Mouse (Mus musculus) midbrain, embryonic 13.5 days (tissue): ENCODE measurements around the gene Ccdc78. TPM values are rescaled to one million over a fixed set of nuclear protein-coding genes. Genes with fewer than 3 reads are reported as not detected.
A peak's percentile ranks its signal among the peaks of the same experiment; 100 is the strongest.
"Not testable (repeated sequence)": the region's sequence is repeated elsewhere in the genome, so short reads cannot be mapped to it uniquely, and the experiment has no call there.

Experiments used
- ATAC-seq: fragments of 200-750 bp; cut with Nextera tagmentation; 2 replicates; pipeline ENCODE4 v1.8.0; 2017; ENCODE audit warnings: mild to moderate bottlenecking, moderate TSS enrichment, moderate library complexity
- H3K27ac ChIP-seq: fragments of 300-500 bp; sonication (generic); 2 replicates; pipeline ENCODE4 v1.5.1; 2015; ENCODE audit warnings: inconsistent platforms, mild to moderate bottlenecking, moderate library complexity
- H3K27me3 ChIP-seq: fragments of 300-500 bp; sonication (generic); 2 replicates; pipeline ENCODE4 v1.6.1; 2015; ENCODE audit warnings: mild to moderate bottlenecking, inconsistent platforms
- H3K36me3 ChIP-seq: fragments of 300-500 bp; sonication (generic); 2 replicates; pipeline ENCODE4 v1.6.1; 2015; ENCODE audit warnings: mild to moderate bottlenecking, inconsistent platforms
- H3K4me1 ChIP-seq: fragments of 300-500 bp; sonication (generic); replicated peaks from 2 replicates; pipeline ENCODE4 v1.6.1; 2015; ENCODE audit warnings: inconsistent platforms
- H3K4me2 ChIP-seq: fragments of 300-500 bp; sonication (generic); replicated peaks from 2 replicates; pipeline ENCODE4 v1.6.1; 2015; ENCODE audit warnings: moderate library complexity, mild to moderate bottlenecking, inconsistent platforms
- H3K4me3 ChIP-seq: fragments of 300-500 bp; sonication (generic); replicated peaks from 2 replicates; pipeline ENCODE4 v1.5.1; 2015; ENCODE audit warnings: mild to moderate bottlenecking, inconsistent platforms
- H3K9ac ChIP-seq: fragments of 300-500 bp; sonication (generic); replicated peaks from 2 replicates; pipeline ENCODE4 v1.6.1; 2015; ENCODE audit warnings: mild to moderate bottlenecking, inconsistent platforms
- H3K9me3 ChIP-seq: fragments of 300-500 bp; sonication (generic); 2 replicates; pipeline ENCODE4 v1.6.1; 2016; ENCODE audit warnings: mild to moderate bottlenecking, inconsistent platforms
- WGBS: fragments of 180-500 bp; shearing (Covaris S2); methylation state at CpG from one replicate; pipeline ENCODE4 v1.1.7; 2015; 5-methylcytosine and 5-hydroxymethylcytosine counted together
- polyA plus RNA-seq: library from polyadenylated mRNA; unstranded; fragments of >200 nt; fragmentation: Nextera tagmentation; extraction: Ambion mirVana; gene quantifications from 2 replicates; pipeline ENCODE4 v1.2.1, GENCODE M21; 2015

Ccdc78 gene
- polyA plus RNA-seq, 1 experiment from 2014 or later: 0.42 TPM

DNA sequence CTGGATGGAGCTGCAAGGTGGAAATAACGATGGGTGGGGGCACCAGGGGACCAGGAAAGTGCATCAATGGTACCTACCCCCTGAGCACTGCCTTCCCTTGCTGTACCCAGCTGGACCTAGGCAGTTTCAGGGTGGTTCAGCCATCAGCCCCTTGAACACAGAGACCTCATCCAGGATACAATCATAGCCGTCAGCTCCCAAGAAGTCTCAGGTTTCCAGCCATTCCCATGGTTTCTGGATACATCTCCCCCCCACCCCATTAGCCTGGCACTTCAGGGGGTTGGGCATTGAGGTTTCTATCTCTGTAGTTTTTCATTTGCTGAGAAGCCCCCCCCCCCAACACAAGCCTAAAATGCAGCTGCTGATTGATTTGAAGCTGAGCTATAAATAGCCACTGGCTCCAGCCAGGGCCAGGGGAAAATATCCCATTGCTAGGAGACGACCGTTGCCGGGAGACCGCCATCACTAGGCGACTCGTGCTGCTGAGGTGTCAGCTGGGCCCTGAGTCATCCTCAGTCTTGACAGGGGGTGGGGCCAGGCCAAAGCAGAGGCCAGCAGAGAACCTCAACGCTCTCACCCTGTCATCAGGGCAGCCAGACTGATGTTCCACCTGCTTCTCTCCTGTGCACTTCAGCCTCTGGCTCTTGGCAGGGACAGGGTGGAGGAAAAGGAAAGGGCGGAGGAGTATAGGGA lies 16.6 kb downstream of the Ccdc78 start:
- peak overlapping the region; percentile 51 for H3K9ac ChIP-seq
- no peaks in the 10 kb centered on the region for H3K9me3 ChIP-seq
- no peaks in the 10 kb centered on the region for H3K36me3 ChIP-seq
- peak; percentile 95 for ATAC-seq
- WGBS: 6% methylated on average over 10 of the region's 10 CpGs
- no peaks in the 10 kb centered on the region for H3K27me3 ChIP-seq
- H3K4me3 ChIP-seq: peak overlapping the region; percentile 12; the same call in 1 of the 2 replicates
- peaks cover 32% of the 10 kb centered on the region for H3K4me1 ChIP-seq
- peak overlapping the region; percentile 95 for H3K27ac ChIP-seq
- H3K4me2 ChIP-seq: peak overlapping the region; percentile 52

GRCm38 (mm10) chr17:25806507-25806906 lies 20.1 kb downstream of the Ccdc78 start:
- no peaks in the 10 kb centered on the region for H3K36me3 ChIP-seq
- no peak overlapping the region for H3K4me2 ChIP-seq
- no peak for ATAC-seq
- no peak overlapping the region for H3K9ac ChIP-seq
- H3K27me3 ChIP-seq: no peaks in the 10 kb centered on the region
- H3K4me1 ChIP-seq: peaks cover 52% of the 10 kb centered on the region
- H3K4me3 ChIP-seq: no peak overlapping the region
- 95% methylated on average over 4 of the region's 4 CpGs for WGBS
- H3K9me3 ChIP-seq: no peaks in the 10 kb centered on the region
- H3K27ac ChIP-seq: no peak overlapping the region

DNA sequence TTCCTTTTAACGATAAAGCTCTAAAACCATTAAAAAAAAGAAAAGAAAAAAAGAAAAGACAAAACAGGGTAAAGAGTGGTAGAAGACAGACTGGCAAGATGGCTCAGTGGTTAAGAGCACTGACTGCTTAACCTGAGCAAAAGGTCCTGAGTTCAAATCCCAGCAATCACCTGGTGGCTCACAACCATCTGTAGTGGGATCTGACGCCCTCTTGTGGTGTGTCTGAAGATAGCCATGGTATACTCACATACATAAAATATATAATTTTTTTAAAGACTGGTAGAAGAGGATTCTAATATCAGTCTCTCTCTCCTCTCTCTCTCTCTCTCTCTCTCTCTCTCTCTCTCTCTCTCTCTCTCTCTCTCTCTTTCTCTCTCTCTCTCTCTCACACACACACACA lies 21.1 kb downstream of the Ccdc78 start:
- H3K9me3 ChIP-seq, H3K27ac ChIP-seq, H3K4me3 ChIP-seq, H3K4me2 ChIP-seq, H3K27me3 ChIP-seq, ATAC-seq, H3K36me3 ChIP-seq, H3K9ac ChIP-seq: not testable (repeated sequence)
- peaks cover 52% of the 10 kb centered on the region for H3K4me1 ChIP-seq
- WGBS: 55% methylated on average over 2 of the region's 2 CpGs

DNA sequence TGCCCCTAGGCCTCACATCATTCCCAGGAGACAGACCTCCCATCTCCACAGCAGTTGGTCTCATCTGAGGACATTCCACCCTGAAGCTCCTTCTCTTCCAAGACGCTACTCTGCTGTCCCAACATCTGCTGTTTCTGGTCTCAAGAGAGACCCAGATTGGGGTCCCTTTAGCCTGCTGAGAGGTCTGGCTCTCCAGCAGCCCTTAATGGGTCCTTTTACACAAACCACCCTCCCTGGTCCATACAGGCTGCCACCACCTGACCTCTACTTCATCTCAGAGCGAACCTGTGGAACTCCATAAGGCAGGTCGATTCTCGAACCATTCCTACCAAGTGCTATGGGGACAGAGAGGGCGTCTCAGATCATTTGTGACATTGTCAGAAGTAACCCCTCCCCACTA lies 21.6 kb downstream of the Ccdc78 start:
- Histone ChIP-seq H3K4me2 (peak overlapping the region; percentile 88), H3K9ac (peak overlapping the region; percentile 96), H3K4me3 (peak overlapping the region; percentile 88), H3K4me1 (peaks cover 52% of the 10 kb centered on the region), H3K9me3 (no peaks in the 10 kb centered on the region), H3K27me3 (peaks cover 6% of the 10 kb centered on the region; the same call in 1 of the 2 replicates), H3K36me3 (no peaks in the 10 kb centered on the region), H3K27ac (peak overlapping the region; percentile 99)
- ATAC-seq: no peak
- 32% methylated on average over 5 of the region's 5 CpGs for WGBS

GRCm38 (mm10) chr17:25808789-25809605 lies 22.6 kb downstream of the Ccdc78 start, which contains the start of gene Fbxl16:
TSS of gene Fbxl16 (plus strand) at chr17:25809085.
- H3K36me3 ChIP-seq: no peaks in the 10 kb centered on the region
- peak; percentile 77 for ATAC-seq
- H3K4me3 ChIP-seq: peak within 1 kb of the TSS; percentile 88
- peak within 1 kb of the TSS; percentile 88 for H3K4me2 ChIP-seq
- H3K9ac ChIP-seq: peak within 1 kb of the TSS; percentile 96
- H3K27me3 ChIP-seq: peaks cover 6% of the 10 kb centered on the region; the same call in 1 of the 2 replicates
- H3K9me3 ChIP-seq: no peaks in the 10 kb centered on the region
- peak within 1 kb of the TSS; percentile 99 for H3K27ac ChIP-seq
- WGBS: under 1% methylated on average over 76 of the region's 100 CpGs
- peaks cover 51% of the 10 kb centered on the region for H3K4me1 ChIP-seq

DNA sequence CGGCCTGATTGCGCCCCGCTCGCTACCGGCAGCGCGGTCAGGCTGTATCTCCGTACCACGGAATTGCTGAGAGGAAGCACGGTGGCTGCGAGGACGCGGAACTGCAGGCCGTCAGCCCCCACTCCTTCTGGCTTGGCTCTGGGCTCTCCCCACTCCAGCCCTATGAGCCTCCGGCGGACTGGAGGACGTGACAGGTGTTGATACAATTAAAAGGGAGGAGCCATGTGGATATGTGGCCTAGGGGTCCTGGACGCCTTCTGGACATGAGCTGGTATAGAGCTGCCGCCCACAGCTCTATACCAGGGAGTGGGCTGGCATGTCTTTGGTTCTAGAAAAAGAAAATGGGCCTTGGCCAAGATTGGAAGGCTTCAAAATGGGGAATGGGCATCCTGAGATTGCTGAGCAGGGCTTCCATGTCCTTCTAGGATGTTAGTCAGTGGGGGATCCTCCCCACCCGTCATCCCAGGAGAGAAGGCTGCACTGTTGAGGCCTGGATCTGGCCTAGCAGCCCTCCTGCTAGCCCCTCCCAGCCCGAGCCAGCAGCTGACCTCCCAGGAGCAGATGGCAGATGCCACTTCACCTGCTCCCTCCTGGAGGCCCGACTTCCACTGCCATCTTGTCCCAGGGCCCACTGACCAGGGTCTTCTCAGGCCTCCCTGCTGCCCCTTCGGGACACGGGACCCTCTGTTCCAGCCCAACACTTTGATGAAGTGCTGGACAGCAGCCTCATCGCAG lies 23.4 kb downstream of the Ccdc78 start:
- peaks cover 6% of the 10 kb centered on the region; the same call in 1 of the 2 replicates for H3K27me3 ChIP-seq
- H3K36me3 ChIP-seq: no peaks in the 10 kb centered on the region
- 5% methylated on average over 25 of the region's 25 CpGs for WGBS
- H3K27ac ChIP-seq: peak overlapping the region; percentile 99
- H3K4me2 ChIP-seq: peak overlapping the region; percentile 88
- peaks cover 52% of the 10 kb centered on the region for H3K4me1 ChIP-seq
- peak; percentile 74 for ATAC-seq
- no peaks in the 10 kb centered on the region for H3K9me3 ChIP-seq
- H3K9ac ChIP-seq: peak overlapping the region; percentile 96
- peak overlapping the region; percentile 88 for H3K4me3 ChIP-seq

- peak overlapping the region; percentile 88 for H3K4me3 ChIP-seq
- H3K27ac ChIP-seq: no peak overlapping the region
- no peak for ATAC-seq
- H3K4me2 ChIP-seq: peak overlapping the region; percentile 88
- peaks cover 6% of the 10 kb centered on the region; the same call in 1 of the 2 replicates for H3K27me3 ChIP-seq
- no peaks in the 10 kb centered on the region for H3K36me3 ChIP-seq
- H3K9ac ChIP-seq: peak overlapping the region; percentile 96; the same call in 1 of the 2 replicates
- peaks cover 52% of the 10 kb centered on the region for H3K4me1 ChIP-seq
- H3K9me3 ChIP-seq: no peaks in the 10 kb centered on the region
- 69% methylated on average over 4 of the region's 4 CpGs for WGBS
Observed at GRCm38 (mm10) chr17:25810890-25811289, 24.5 kb downstream of the Ccdc78 start.

DNA sequence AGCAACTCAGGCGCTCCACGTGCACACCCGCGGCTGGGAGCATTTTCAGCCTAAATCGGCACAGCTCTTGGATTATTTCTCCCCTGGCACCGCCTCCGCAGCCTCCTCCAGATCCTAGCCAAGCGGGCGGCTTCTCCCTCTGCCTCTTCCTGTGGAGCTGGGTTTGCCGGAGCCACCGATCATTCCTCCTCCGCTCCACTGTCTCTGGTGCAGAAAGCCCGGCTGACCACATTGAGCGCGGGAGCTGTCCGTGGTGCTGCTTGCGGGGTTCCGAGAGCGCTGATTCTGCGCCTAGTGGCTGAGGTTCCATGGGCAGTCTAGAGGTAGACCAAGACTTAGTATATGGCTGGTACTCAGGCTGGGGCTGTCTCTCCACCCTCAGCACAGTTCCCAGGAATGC lies 27.1 kb downstream of the Ccdc78 start:
- Histone ChIP-seq H3K36me3 (peaks cover 25% of the 10 kb centered on the region), H3K27me3 (peaks cover 24% of the 10 kb centered on the region), H3K9me3 (no peaks in the 10 kb centered on the region), H3K9ac (peak overlapping the region; percentile 65), H3K4me2 (peak overlapping the region; percentile 39), H3K4me3 (peak overlapping the region; percentile 17), H3K27ac (no peak overlapping the region), H3K4me1 (peaks cover 46% of the 10 kb centered on the region)
- 3% methylated on average over 20 of the region's 20 CpGs for WGBS
- ATAC-seq: no peak

DNA sequence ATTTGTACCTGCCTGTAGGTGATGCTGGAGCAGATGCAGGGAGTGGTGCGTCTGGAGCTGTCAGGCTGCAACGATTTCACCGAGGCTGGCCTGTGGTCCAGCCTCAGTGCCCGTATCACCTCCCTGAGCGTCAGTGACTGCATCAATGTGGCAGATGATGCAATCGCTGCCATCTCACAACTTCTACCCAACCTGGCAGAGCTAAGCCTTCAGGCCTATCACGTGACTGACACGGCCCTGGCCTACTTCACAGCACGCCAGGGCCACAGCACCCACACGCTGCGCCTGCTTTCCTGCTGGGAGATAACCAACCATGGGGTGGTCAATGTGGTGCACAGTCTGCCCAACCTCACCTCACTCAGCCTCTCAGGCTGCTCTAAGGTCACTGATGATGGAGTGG lies 31.3 kb downstream of the Ccdc78 start:
- Histone ChIP-seq H3K9ac (no peak overlapping the region), H3K4me3 (no peak overlapping the region), H3K27me3 (peaks cover 41% of the 10 kb centered on the region), H3K9me3 (no peaks in the 10 kb centered on the region), H3K36me3 (peaks cover 44% of the 10 kb centered on the region), H3K4me2 (no peak overlapping the region), H3K4me1 (peaks cover 18% of the 10 kb centered on the region), H3K27ac (no peak overlapping the region)
- ATAC-seq: no peak
- 90% methylated on average over 11 of the region's 11 CpGs for WGBS

DNA sequence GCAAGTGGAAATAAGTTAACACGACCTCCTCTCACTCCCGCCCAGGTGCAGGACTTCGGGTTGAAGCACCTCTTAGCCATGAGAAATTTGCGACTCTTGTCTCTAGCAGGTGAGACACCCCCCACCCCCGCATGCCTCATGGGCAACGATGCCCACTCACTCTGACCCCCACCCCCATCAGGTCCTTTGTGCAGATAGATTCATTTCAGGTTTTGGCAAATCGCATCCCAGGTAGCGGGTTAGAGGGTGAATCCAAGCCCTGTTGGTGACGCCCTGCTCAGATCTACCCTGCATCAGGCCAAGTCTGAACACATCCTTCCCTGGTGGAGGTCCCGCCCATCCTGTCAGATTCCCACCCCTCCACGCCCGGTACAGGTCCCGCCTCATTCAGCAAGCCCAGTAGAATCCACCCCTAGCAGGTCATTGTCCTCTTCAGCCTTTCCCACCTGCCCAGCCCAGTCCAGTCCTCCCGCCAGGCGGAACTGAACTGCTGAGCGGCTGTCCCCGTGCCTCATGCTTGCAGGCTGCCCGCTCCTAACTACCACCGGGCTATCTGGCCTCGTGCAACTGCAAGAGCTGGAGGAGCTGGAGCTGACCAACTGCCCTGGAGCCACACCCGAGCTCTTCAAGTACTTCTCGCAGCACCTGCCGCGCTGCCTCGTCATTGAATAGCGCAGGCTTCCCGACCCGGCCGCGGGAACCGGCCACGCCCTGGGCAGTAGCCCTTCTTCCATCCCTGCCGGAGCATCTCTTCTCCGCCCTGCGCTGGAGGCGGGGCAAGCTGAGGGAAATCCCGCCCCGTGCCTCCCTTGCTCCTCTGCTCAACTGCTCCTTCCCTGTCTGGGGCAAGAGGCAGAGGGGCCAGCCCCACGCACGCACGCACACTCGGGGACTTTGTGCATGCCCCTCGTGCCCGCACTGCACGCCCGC lies 32.7 kb downstream of the Ccdc78 start:
- 0 out of 2 replicates have a peak overlapping the region, but pooled peaks have one; percentile 23 for H3K9ac ChIP-seq
- no peak overlapping the region for H3K27ac ChIP-seq
- H3K4me1 ChIP-seq: peaks cover 14% of the 10 kb centered on the region
- 0 out of 2 replicates have a peak overlapping the region, but pooled peaks have one; percentile 11 for H3K4me2 ChIP-seq
- 8% methylated on average over 44 of the region's 46 CpGs for WGBS
- peaks cover 41% of the 10 kb centered on the region for H3K27me3 ChIP-seq
- ATAC-seq: no peak
- H3K4me3 ChIP-seq: 0 out of 2 replicates have a peak overlapping the region, but pooled peaks have one; percentile 5
- no peaks in the 10 kb centered on the region for H3K9me3 ChIP-seq
- peaks cover 44% of the 10 kb centered on the region for H3K36me3 ChIP-seq

DNA sequence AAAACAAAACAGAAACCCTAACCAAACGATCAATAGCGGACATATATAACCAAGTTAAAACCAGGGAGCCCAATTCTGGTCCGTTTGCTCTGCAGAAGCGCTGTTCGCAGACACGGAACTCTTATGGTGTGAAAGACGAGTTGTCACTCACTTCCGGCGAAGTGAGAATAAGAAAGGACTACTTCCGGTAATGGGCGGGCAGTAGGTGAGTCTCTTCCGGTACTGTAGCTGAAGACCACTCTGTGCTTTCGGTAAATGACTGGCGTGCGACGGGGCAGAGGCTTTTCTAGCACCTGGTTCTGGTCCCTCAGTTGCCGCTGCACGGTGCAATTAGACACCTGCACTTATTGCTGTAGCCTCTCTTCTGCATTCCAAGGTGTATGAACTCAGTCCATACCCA lies 37.1 kb downstream of the Ccdc78 start, which contains the start of gene Wdr24:
Wdr24 (plus strand) TSS at position 176 of the 400 bp plus-strand sequence.
- peaks cover 48% of the 10 kb centered on the region for H3K36me3 ChIP-seq
- H3K4me2 ChIP-seq: peak within 1 kb of the TSS; percentile 99
- ATAC-seq: peak; percentile 68
- WGBS: under 1% methylated on average over 18 of the region's 18 CpGs
- H3K9me3 ChIP-seq: no peaks in the 10 kb centered on the region
- peaks cover 23% of the 10 kb centered on the region for H3K27me3 ChIP-seq
- H3K27ac ChIP-seq: peak within 1 kb of the TSS; percentile 72
- H3K9ac ChIP-seq: peak within 1 kb of the TSS; percentile 83
- H3K4me1 ChIP-seq: peaks cover 52% of the 10 kb centered on the region
- H3K4me3 ChIP-seq: peak within 1 kb of the TSS; percentile 66
